Mouse (Mus musculus): ENCODE data around the gene Entpd3. TPM values are rescaled to one million over a fixed set of nuclear protein-coding genes. Genes with fewer than 3 reads are reported as not detected.

The Entpd3 gene
- total RNA-seq (2021) = 1 to 10 TPM in 1 of 2 experiments, not detected in 1; 3.0 TPM
- long read RNA-seq, experiment 1, partial matches to known transcripts = 0 of 1 reads
- long read RNA-seq, experiment 1, other reads (novel, unspliced or antisense) = 0 of 1 reads
- long read RNA-seq, experiment 2, partial matches to known transcripts = 0 of 3 reads
- long read RNA-seq, experiment 2, other reads (novel, unspliced or antisense) = 1 of 3 reads

DNA sequence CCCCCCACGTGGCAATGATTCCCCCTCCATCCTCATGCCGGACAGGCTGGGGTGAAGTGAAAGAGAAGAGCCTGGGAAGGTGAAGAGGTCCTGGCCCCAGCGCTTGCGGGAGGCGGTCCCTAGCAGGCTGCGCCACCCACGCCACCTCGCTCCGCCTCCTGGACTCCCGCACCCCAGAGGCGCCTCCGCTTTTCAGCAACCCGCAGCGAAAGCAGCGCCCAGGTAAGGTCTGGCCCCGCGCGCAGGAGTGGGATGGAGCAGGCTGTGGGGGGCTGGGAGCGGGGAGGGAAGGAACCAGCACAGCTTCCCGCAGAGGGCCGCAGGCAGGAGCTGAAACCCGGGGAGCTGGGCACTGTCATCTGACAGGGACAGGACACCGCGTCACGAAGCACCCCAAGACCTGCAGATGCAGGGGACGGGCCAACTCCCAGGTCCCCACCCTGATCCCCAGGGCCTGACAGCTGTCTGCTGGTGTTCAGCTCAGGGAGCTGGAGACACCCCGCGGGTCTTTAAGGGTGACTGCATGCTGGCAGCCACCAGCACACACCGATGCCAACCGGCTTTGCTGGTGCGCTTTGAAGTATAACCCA, at the start of gene Entpd3:
Gene Entpd3, plus strand, starts transcription at position 157 of the 590 bp plus-strand sequence.
- peak; percentile 17 to 23 for DNase-seq (ENCODE audit: low spot score in 2 of 2)

DNA sequence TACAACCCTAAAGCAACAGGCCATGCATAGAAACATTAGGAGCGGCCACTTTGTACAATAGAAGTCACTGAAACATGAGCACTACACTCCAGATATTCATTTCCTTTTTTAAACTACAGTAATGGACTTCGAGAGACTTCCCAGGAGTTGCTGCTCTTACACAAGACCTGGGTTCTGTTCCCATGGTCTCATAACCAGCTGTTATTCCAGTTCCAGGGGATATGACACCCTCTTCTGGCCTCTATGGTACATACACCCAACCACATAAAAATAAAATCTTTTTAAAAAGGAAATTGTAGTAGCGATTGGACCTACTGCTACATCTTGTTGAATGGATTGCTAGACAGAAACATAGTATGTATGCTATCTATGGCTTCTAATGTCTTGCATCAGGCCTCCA, 48.1 kb upstream of the Entpd3 start:
- DNase-seq (ENCODE audit: low spot score in 2 of 2) = no peak

DNA sequence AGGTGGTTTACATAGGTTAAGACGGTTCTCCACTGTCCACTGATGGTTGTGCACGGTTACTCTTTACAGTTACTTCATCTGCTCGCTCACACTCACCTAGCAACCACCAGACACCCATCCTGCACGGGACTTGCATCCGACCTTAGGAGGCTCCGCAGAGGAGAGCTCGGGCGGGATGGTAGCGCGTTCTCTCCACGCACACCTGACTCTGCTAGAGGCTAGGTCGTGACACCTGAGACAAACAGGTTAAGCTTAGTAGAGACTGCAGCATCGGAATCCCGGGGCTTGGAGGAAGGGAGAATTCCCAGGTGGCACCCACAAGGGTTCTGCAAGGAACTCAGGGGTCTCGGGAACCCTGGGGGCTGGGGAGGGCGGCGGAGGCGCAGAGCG, 47.6 kb upstream of the Entpd3 start, which contains the start of gene Eif1b:
Gene Eif1b, plus strand, starts transcription at position 223 of the 390 bp plus-strand sequence.
- DNase-seq (ENCODE audit: low spot score in 2 of 2) = no peak

DNA sequence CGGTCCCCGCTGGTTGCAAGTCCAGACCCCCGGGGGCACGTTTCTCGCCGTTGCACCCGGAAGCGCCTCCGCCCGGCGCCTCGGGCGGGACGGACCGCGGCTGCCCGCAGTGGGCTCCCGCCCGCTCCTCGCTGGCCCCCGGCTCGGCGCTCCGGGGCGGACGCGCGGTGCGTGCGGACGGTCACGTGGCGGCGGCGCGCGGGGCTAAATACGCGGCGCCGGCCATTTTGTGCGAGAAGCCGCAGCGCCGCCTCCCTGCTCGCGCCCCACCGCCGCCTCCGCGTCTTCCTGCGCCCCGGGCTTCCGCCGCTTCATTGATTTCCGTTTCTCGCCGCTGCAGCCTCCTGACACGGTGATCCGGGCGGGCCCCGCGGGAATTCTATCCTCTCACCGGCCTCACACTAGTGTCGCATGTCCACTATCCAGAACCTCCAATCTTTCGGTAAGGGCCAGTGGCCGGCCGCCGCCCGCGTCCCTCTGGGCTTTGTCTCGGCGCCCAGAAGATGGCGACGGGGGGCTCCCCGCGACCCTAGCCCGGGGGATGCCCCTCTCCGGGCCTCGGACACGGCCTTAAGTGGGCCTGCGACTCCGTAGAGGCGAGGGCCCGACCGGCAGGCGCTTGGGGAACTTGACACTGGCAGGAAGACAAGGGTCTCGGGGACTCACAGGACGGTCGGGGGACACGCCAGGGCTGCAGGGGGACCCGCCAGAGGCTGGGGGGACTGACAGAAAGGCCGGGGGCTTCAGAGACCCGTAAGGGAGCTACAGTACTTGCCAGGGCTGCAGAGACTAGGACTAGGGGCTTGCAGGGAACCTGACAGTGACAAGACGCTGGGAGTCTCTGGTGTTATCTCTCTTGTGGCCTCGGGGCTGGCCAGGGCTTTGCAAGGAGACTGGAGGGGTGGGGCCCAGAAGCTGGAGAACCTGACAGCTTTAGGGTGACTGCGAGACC, 46.9 kb upstream of the Entpd3 start:
- DNase-seq (ENCODE audit: low spot score in 2 of 2) = peak; percentile 82 to 83

DNA sequence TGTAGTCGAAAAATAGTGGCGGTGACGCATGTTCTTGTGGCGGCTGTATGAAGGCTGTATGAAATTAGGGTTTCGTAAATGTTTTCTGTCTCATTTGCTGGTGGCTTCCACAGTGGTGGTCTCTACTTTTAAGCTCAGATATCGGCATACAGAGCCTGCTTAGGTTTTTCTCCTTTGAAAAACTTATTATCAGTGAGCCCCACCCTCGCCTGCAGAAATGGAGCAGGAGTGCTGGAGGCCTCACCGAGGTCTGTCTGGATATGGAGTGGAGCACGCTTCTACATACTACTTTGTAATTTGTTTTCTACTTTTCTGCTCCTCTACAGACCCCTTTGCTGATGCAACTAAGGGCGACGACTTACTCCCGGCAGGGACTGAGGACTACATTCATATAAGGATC, 45.8 kb upstream of the Entpd3 start:
- no peak for DNase-seq (ENCODE audit: low spot score in 2 of 2)

DNA sequence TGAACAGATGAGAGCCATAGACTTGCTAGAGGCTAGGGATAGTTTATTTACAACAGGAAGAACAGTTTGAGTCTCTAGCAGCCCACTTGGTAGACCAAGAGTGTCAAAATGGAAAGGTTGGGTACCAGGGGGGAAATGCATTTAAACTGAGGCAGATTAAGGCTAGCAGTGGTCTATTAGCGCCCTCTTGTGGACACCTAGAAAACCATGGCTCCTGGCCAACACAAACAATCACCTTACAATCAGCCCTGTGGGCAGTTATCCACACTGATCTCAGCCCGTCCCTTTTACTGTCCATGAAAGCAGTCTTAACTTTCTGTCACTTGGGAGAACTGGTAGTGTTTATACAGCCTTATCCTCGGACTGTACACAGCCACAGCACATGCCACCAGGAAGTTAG, 42.9 kb upstream of the Entpd3 start:
- peak; percentile 50 to 68 for DNase-seq (ENCODE audit: low spot score in 2 of 2)

DNA sequence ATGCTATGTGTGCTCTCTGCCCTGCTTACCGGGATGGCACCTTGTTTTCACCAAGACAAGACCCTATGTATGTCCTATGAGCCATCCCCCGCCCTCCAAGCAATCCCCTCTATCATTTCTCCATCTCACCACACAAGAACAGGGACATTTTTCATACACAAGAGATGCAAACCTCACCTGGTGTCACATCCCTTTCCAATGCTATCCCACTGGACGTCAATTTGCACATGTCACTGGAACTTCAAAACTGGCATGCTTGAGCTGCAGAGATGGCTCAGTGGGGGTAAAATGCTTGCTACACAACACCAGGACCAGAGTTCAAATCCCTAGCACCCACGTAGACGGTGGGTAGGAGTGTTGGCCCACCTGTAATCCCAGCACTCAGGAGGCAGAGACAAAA, 41.6 kb upstream of the Entpd3 start:
- no peak for DNase-seq (ENCODE audit: low spot score in 2 of 2)

DNA sequence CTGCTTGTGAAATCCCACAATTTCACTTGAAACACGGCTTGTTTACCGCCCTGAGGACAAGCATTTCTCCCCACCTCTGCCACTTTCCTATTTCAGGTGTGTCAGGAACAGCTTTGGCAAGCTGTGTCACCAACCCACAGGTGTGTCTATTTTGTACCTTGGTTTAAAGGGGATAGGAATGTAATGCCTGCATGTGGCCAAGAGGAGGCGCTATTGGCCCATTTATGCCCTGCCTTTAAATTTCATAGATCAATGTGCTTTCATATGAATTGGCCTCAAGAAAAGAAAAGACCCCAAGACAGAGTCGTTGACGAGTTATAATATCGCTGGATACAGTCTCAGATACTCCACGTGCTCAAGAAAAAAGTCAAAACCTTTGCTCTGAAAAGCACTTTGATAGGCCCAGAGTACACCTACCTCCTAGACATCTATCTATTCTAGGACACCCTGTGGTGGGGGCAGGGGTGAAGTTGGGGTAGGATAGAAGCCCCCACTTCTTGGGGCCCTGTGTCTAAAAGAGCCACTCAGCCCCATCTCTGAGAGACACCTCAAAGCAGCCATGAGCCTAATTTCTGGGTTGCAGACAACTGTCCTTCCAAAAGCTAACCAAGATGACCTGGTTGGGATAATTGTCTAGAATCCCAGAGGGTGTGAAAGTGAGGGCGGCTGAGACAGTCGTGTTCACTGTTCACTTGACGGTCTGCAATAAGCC, 38.3 kb upstream of the Entpd3 start:
- DNase-seq (ENCODE audit: low spot score in 2 of 2) = no peak

DNA sequence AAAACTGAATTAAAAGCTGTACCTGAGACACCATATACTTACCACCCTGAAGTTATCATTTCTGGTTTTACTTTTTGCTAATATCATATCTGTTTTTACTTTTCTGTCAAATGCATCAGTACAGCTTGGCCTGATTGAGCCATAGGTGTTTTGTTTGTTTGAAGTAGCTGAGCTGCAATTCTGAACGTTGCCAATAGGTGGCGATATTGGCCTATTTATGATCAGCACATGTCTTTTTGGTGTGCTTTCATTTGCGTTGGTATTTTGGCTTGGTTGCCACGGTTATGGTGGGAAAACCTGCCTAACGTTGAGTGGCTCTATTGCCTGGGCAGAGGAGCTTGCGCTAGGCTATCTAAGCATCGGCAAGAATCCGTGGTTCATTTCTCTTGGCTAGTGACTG, 37.6 kb upstream of the Entpd3 start:
- peak; percentile 70 to 71 for DNase-seq (ENCODE audit: low spot score in 2 of 2)

DNA sequence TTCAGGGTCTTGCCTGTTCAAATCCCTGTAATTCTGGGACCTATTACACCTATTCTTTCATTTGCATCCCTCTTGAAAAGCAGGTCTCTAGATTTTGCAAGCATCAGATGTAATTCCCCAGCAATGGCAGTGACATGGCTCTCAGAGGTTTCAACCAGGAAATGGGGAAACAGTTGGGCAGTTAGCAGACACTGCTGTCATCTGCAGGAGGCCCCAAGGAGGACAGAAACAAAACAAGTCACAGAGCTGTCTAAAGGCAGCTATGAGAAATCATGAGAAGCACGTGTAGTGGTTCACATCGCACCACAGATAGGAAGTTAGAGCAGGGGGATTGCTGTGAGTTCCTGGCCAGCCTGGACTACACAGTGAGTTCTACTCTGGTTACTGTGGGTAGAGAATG, 35.2 kb upstream of the Entpd3 start:
- no peak for DNase-seq (ENCODE audit: low spot score in 2 of 2)

DNA sequence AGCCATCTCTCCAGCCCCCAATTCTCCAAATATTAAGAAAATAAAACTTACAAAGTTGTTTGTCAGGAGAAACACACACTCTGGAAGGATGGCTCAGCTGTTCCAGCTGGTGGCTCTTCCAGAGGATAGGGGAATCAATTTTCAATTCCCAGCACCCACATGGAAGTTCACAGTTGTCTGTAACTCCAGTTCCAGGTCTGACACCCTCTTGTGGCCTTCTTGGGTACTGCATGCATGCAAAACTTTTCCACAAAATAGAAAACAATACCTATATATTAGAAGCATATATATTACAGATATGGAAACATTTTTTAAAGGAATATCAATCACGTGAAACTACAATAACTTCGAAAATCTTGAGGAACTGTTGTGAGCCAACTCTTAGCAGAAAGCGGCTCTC, 27.8 kb upstream of the Entpd3 start:
- DNase-seq (ENCODE audit: low spot score in 2 of 2) = peak; percentile 31 to 47

DNA sequence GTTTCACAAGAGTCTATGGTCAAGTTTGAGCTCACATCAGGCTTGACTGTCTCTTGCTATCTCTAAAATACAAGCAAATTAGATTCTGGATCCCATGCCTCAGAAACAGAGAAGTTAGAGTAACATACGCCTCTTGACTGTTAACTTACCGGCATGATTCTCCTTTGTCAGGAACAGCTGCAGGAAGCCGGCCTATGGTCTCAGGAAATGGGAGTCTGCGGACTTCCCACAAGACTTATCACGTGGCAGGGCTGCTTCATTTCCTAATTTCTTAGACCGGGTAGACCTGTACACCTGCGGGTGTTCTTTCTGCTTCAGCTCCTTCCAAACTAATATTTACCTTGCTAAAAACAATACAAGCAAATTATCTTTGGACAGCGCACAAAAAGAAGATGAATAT, 22.9 kb upstream of the Entpd3 start:
- DNase-seq (ENCODE audit: low spot score in 2 of 2) = no peak

DNA sequence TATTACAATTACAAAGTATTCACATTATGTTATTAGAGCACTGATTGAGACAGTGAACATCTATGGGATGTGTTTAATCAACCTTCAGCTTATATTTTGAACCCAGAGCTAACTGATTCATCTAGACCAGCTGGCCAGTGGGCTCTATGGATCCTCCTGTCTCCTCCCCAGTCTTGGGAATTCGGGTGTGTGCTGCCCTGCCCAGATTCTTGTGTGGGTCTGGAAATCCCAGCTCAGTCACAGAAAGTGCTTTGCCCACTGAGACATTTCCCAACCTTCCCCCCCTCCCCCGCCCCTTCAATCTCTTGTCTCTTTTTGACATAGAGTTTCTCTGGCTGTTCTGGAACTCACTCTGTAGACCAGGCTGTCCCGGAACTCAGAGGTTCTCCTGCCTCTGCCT, 20.7 kb upstream of the Entpd3 start:
- no peak for DNase-seq (ENCODE audit: low spot score in 2 of 2)

DNA sequence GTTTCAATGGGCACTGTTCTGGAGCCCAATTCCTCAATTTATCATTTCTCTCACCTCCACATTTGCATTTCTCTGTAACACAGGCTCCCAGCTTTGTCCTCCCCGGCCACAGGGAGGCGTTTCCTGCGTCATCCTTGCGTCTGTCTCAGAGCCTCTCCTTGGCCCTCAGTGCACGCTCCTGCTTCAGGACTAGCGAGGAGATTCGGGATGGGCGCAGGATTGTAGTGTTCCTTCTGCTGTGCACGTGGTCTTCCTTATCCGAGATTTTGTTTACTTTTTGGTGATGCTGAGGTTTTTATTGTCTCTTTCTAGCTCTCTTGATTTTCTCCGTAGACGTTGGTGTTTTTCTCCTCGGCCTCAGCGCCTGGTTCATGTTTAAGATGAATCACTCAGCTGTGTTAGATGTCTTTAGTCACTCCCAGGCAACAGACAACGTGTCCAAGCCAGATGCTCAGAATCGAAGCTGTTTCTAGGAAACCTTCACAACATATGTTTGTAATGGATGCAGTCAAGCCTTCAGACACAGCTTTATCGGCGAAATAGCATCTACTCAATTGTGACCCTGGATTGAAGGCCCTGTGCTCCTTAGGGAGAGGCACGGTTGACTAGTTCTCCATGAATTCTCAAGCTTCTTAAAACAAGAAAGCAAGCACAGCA, 20.0 kb upstream of the Entpd3 start:
- no peak for DNase-seq (ENCODE audit: low spot score in 2 of 2)

DNA sequence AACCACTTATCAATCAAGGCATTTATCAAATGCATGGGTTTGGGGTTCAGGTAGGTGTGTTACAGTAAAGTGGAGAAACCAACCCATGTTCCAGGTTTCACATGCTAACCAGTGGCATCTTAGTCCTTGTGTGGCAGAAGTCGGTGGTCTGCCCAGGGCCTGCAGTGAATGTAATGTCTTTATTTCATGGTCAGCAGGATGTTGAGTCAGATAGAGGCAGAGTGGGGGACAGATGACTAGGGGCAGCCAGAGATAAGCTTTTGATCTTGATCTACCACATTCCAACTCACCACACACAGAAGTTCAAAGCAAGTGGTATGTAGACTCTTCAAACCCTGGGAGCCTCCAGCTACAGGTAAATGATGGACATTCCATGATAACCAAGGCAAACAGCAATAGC, 18.5 kb upstream of the Entpd3 start:
- DNase-seq (ENCODE audit: low spot score in 2 of 2) = no peak

DNA sequence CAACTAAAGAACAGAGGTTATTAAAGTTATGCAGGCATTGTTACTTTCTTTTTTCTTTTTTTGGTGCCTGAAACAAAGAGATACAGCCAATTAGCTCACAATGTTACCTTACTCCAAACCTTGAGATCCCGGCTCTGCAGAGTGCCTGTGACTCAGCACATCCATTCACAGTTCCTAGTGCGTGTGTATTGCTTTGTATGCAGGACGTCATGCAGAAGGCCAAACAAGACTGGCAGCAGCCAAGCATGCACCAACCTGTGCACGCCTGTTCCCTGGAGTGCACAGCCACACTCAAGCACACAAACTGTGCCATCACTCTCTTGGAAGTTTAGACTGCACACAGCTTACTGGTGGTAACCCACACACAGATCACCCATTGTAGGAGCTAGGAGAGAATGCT, 12.3 kb upstream of the Entpd3 start:
- DNase-seq (ENCODE audit: low spot score in 2 of 2) = no peak

DNA sequence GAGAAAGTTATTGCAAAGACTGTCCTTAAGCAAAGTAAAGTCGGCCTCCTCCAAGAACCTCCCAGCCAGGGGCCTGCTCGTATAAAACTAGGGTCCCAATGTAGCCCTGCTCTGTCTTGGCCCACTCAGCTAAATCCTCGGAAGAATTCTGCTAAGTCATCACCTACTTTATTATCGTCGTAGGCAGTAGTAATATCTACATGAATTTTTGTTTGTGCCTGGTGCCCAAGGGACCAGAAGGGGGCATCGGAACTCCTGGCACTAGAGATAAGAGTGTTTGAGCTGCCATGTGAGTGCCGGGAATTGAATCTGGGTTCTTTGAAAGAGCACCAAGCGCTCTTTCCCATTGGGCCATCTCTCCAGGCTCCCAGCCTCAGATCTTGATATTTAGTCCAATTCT, 11.7 kb upstream of the Entpd3 start:
- no peak for DNase-seq (ENCODE audit: low spot score in 2 of 2)

DNA sequence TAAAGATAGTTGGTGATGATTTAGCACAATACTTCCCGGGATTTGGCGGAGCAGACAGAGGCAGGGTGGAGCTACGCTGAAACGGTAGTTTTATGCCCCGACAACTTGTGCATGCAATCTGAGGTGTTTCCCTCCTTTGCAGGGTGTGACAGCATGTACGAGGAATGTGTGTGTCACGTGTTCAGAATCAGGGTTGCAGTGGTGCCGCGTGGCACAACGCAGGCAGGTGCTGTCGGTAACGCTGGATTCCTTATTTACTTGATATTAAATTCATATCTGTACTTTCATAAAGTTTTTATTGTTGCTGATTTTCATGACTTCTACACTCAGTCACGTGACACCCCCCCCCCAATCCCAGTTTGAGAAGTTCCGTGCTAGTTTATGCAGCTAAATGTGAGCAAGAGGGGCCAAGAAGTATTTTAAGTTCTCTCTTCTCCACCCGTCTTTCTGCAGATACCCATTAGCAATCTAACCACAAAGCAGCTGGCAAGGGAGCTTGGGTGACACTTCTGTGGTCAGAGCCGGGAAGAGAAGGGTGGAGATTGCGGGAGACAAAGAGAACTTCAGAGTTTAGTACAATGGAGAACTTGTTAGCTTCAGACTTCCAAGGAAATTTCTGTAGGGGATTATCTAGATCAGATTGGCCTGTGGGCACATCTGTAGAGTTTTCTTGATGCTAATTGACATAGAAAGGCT, 10.7 kb upstream of the Entpd3 start:
- DNase-seq (ENCODE audit: low spot score in 2 of 2) = no peak

DNA sequence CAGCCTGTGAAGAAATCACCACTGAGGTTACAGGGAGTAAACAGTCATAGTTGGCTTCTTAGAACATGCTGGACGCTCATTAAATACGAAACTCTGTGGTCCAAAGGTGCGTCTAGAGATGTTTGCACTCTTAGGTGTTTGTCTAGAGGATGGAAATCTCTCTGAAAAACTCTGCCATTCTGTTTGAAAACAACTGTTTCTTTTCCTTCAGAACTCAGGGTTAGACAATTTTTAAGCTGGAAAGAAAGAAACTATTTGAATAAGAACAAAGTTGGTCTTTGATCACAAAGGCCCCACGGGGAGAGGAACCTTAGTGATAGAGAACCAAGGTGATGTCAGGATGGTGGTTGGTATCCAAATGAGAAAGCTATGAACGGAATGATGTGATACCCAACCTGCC, 9.1 kb upstream of the Entpd3 start:
- DNase-seq (ENCODE audit: low spot score in 2 of 2) = no peak

DNA sequence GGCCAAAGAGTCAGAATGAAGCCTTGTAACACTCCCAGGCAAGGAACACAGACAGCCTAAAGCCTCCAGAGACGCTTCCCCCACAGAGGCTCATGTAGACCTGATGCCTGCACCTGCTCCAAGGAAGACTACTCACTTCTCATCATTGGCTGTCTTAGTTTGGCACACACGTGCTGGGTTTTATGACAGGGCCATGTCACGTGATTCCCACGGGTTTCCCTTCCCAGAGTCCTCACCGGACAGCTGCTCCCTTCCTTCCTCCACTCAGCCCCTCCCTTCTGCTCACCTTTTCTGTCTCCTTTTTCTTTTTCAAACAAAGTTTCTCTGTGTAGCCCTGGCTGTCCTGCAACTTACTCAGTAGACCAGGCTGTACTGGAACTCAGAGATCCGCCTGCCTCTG, 7.6 kb upstream of the Entpd3 start:
- DNase-seq (ENCODE audit: low spot score in 2 of 2) = no peak
